Mouse (Mus musculus) liver, embryonic 14.5 days (tissue): ENCODE results near the gene Rps28. TPM values are rescaled to one million over a fixed set of nuclear protein-coding genes. Genes with fewer than 3 reads are reported as not detected.

ENCODE experiments used
- ATAC-seq: fragments of 200-750 bp; cut with Nextera tagmentation; 2 replicates; pipeline ENCODE4 v1.8.0; 2017; ENCODE audit warnings: moderate number of reproducible peaks, mild to moderate bottlenecking, moderate library complexity; ENCODE audit not compliant: insufficient read depth
- DNase-seq, 3 experiments: peaks; one replicate each; pipeline ENCODE4 v3.0.0-alpha.2; 2012 to 2013; ENCODE audit warnings: low read depth in 3 of 3, low spot score in 3 of 3
- H3K27ac ChIP-seq: fragments of 300-500 bp; sonication (generic); 2 replicates; pipeline ENCODE4 v1.5.1; 2014; ENCODE audit warnings: moderate library complexity, mild to moderate bottlenecking, control low read depth, inconsistent platforms
- H3K27me3 ChIP-seq: fragments of 300-500 bp; sonication (generic); 2 replicates; pipeline ENCODE4 v1.6.1; 2014; ENCODE audit warnings: mild to moderate bottlenecking, low read length, moderate library complexity; ENCODE audit not compliant: control insufficient read depth, insufficient read depth
- H3K36me3 ChIP-seq: fragments of 300-500 bp; sonication (generic); replicated peaks from 2 replicates; pipeline ENCODE4 v1.6.1; 2014; ENCODE audit warnings: low read depth; ENCODE audit not compliant: control insufficient read depth, insufficient read depth
- H3K4me1 ChIP-seq, 2 experiments: fragments of 200-500 bp in 1 of 2; fragments of 300-500 bp in 1 of 2; sonication (generic) in 1 of 2; replicated peaks; 2 replicates each; pipeline ENCODE4 v1.6.1; 2012 to 2014; ENCODE audit warnings: antibody characterized with exemption in 1 of 2, inconsistent platforms in 1 of 2, low read length in 1 of 2; ENCODE audit not compliant: control insufficient read depth in 2 of 2, insufficient read depth in 2 of 2
- H3K4me2 ChIP-seq: fragments of 300-500 bp; sonication (generic); 2 replicates; pipeline ENCODE4 v1.6.1; 2014; ENCODE audit warnings: low read depth, mild to moderate bottlenecking, control low read depth, moderate library complexity
- H3K4me3 ChIP-seq, 2 experiments: fragments of 200-500 bp in 1 of 2; fragments of 300-500 bp in 1 of 2; sonication (generic) in 1 of 2; 2 replicates each; pipeline ENCODE4 v1.5.1; 2012 to 2014; ENCODE audit warnings: low read depth in 2 of 2, low read length in 2 of 2, mild to moderate bottlenecking in 2 of 2, control low read depth in 1 of 2, inconsistent platforms in 1 of 2, moderate library complexity in 1 of 2; ENCODE audit not compliant: insufficient read depth in 1 of 2
- H3K9ac ChIP-seq: fragments of 300-500 bp; sonication (generic); replicated peaks from 2 replicates; pipeline ENCODE4 v1.6.1; 2014; ENCODE audit warnings: mild to moderate bottlenecking, control low read depth, moderate library complexity
- H3K9me3 ChIP-seq: fragments of 300-500 bp; sonication (generic); 2 replicates; pipeline ENCODE4 v1.6.1; 2016; ENCODE audit warnings: low read length, mixed read lengths; ENCODE audit not compliant: control insufficient read depth
- CTCF ChIP-seq: IDR thresholded peaks from 2 replicates; pipeline ENCODE4 v1.5.1; 2016; ENCODE audit warnings: antibody characterized with exemption, low read depth, control low read depth
- EP300 ChIP-seq: IDR thresholded peaks from 2 replicates; pipeline ENCODE4 v1.6.1; 2016; ENCODE audit warnings: antibody characterized with exemption, low read depth
- whole genome bisulfite sequencing: fragments of 180-500 bp; shearing (Covaris S2); extraction: QIAGEN DNeasy Blood & Tissue Kit; methylation state at CpG from one replicate; pipeline ENCODE4 v1.1.7; 2014; ENCODE audit not compliant: insufficient replicate concordance; 5-methylcytosine and 5-hydroxymethylcytosine counted together
- polyA plus RNA-seq, 2 experiments: library from polyadenylated mRNA; depleted of rRNA in 1 of 2; stranded (reverse) in 1 of 2; unstranded in 1 of 2; fragments of >200 nt; fragmentation: Nextera tagmentation in 1 of 2; extraction: Ambion mirVana in 1 of 2; gene quantifications; 2 replicates each; pipeline versions ENCODE4 v1.2.1 to v1.2.3; 2012 to 2014

The Rps28 gene
- polyA plus RNA-seq, 2 experiments: 702 to 901 TPM

- WGBS: 36% methylated on average over 1 of the region's 1 CpGs
- Histone ChIP-seq H3K4me1 (peaks cover 0 to 4% of the 10 kb centered on the region in 2 experiments; a peak in 1 of 4 replicates), H3K36me3 (no peaks in the 10 kb centered on the region), H3K9ac (no peak overlapping the region), H3K27me3 (no peaks in the 10 kb centered on the region), H3K9me3 (no peaks in the 10 kb centered on the region), H3K4me2 (no peak overlapping the region), H3K27ac (no peak overlapping the region), H3K4me3 (no peak overlapping the region)
- no peak for TF ChIP-seq EP300
- no peak for TF ChIP-seq CTCF
- ATAC-seq (no peak), DNase-seq (no peak)
Measured at GRCm38 (mm10) chr17:33804745-33805144, 19.6 kb downstream of the Rps28 start.

DNA sequence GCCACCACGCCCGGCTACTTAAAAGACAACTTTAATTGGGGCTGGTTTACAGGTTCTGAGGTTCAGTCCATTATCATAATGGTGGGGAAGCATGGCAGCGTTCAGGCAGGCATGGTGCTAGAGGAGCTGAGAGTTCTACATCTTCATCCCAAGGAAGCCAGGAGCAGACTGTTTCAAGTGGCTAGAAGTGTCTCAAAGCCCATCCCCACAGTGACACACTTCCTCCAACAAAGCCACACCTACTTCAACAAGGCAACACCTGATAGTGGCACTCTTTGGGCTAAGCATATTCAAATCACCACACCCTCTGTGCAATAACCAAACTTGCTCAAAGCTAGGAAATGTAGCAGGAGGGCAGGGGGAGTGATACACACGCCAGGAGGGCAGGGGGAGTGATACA, 20.2 kb downstream of the Rps28 start:
- no peaks in the 10 kb centered on the region for H3K36me3 ChIP-seq
- H3K9me3 ChIP-seq: no peaks in the 10 kb centered on the region
- no peak overlapping the region for H3K27ac ChIP-seq
- no peak overlapping the region for H3K4me2 ChIP-seq
- peaks cover 0 to 4% of the 10 kb centered on the region in 2 experiments; a peak in 1 of 4 replicates for H3K4me1 ChIP-seq
- H3K4me3 ChIP-seq: no peak overlapping the region
- WGBS: 52% methylated on average over 4 of the region's 4 CpGs
- TF ChIP-seq CTCF (no peak), EP300 (no peak)
- DNase-seq: no peak
- no peaks in the 10 kb centered on the region for H3K27me3 ChIP-seq
- H3K9ac ChIP-seq: no peak overlapping the region
- ATAC-seq: 0 out of 2 replicates have a peak, but pooled peaks have one; percentile 35

GRCm38 (mm10) chr17:33802221-33802620, 22.1 kb downstream of the Rps28 start:
- H3K4me1 ChIP-seq: peaks cover 0 to 4% of the 10 kb centered on the region in 2 experiments; a peak in 1 of 4 replicates
- TF ChIP-seq EP300 (no peak), CTCF (peak; percentile 60)
- DNase-seq: no peak
- no peaks in the 10 kb centered on the region for H3K27me3 ChIP-seq
- ATAC-seq: no peak
- no peaks in the 10 kb centered on the region for H3K36me3 ChIP-seq
- H3K27ac ChIP-seq: no peak overlapping the region
- no peak overlapping the region for H3K9ac ChIP-seq
- no peaks in the 10 kb centered on the region for H3K9me3 ChIP-seq
- H3K4me2 ChIP-seq: no peak overlapping the region
- H3K4me3 ChIP-seq: no peak overlapping the region
- 4% methylated on average over 2 of the region's 2 CpGs for WGBS

GRCm38 (mm10) chr17:33799277-33799676, 25.1 kb downstream of the Rps28 start:
- DNase-seq (no peak), ATAC-seq (no peak)
- no peak overlapping the region for H3K27ac ChIP-seq
- H3K36me3 ChIP-seq: no peaks in the 10 kb centered on the region
- 17% methylated on average over 1 of the region's 1 CpGs for WGBS
- no peaks in the 10 kb centered on the region for H3K9me3 ChIP-seq
- TF ChIP-seq CTCF (no peak), EP300 (no peak)
- H3K4me3 ChIP-seq: no peak overlapping the region
- peaks cover 0 to 2% of the 10 kb centered on the region in 2 experiments; a peak in 1 of 4 replicates for H3K4me1 ChIP-seq
- no peak overlapping the region for H3K4me2 ChIP-seq
- no peak overlapping the region for H3K9ac ChIP-seq
- no peaks in the 10 kb centered on the region for H3K27me3 ChIP-seq

GRCm38 (mm10) chr17:33798306-33798705, 26.1 kb downstream of the Rps28 start:
- Histone ChIP-seq H3K9me3 (no peaks in the 10 kb centered on the region), H3K27ac (no peak overlapping the region), H3K4me2 (no peak overlapping the region), H3K9ac (no peak overlapping the region), H3K4me1 (no peaks in the 10 kb centered on the region), H3K27me3 (no peaks in the 10 kb centered on the region), H3K4me3 (no peak overlapping the region), H3K36me3 (no peaks in the 10 kb centered on the region)
- DNase-seq: no peak
- no peak for ATAC-seq
- TF ChIP-seq CTCF (no peak; the same call in 1 of the 2 replicates), EP300 (no peak)
- 42% methylated on average over 3 of the region's 3 CpGs for WGBS
